Mouse (Mus musculus): ENCODE data around the gene Fkbp5. TPM values are rescaled to one million over a fixed set of nuclear protein-coding genes. Genes with fewer than 3 reads are reported as not detected.

Fkbp5 gene
- 33.0 TPM for total RNA-seq (2023)

GRCm38 (mm10) chr17:28517441-28517955 lies at the start of gene Fkbp5:
Gene Fkbp5, minus strand, starts transcription at chr17:28517527.

DNA sequence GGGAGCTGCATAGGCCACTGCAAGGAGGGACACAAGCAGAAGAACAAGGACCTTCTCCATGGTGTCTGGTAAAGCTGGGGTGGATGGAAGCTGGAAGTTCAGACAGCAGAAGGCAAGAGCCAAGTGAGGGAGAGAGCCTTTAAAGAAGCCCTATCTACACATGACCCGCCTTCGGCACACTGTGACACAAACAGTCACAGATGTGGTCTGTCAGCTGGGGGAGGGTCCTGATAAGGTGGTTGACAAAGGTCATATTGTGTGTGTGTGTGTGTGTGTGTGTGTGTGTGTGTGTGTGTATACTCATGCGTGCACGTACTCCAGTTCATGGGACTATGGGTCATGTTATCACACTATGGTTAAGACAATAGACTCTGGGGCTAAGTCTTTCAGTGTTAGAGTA lies 43.3 kb upstream of the Fkbp5 start, which contains the start of gene Clps:
TSS of gene Clps (minus strand) at position 169 of the 400 bp plus-strand sequence.

GRCm38 (mm10) chr17:28549111-28549510 lies 31.8 kb upstream of the Fkbp5 start, which contains the start of gene Clpsl2:
Gene Clpsl2, plus strand, starts transcription at chr17:28549411.

DNA sequence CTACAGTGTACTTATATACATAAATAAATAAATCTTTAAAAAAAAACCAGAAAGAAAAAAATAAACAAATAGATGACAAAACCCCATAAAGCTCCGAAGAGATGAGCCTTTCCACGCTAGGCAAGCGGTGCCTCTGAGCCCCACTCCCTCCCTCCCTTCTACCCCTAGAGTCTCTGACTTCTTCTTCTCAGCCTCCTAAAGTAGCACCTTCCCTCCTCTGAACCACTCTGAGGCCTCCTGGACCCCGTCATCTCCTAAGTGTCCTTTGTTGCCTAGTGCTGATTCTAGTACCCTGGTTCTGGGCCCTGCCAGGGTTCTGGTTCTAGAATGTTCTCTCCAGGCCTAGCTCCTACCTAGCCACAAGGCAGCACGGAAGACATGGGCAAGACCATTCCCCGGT lies 13.2 kb upstream of the Fkbp5 start, which contains the start of gene Armc12:
TSS of gene Armc12 (plus strand) at position 301 of the 400 bp plus-strand sequence.

DNA sequence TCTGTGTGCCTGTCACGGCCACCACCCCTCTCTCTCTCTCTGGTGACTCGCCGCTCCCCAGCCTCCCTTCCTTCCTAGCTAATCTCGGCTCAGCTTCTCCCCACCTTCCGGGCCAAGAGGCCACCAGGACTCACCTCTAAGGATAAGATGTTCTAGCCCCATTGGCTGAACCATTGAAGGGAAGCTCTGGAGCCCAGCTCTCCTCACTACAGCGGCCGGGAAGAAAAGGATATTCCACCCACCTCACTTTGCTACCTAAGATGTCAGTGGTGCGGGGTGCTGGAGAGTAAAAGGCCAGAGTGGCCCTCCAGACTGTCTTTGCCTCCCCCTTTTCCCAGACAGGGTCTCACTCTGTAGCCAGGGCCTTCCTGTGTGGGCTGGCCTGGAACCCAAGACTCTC lies 152.2 kb downstream of the Fkbp5 start, which contains the start of gene Tulp1:
TSS of gene Tulp1 (minus strand) at position 101 of the 400 bp plus-strand sequence.

DNA sequence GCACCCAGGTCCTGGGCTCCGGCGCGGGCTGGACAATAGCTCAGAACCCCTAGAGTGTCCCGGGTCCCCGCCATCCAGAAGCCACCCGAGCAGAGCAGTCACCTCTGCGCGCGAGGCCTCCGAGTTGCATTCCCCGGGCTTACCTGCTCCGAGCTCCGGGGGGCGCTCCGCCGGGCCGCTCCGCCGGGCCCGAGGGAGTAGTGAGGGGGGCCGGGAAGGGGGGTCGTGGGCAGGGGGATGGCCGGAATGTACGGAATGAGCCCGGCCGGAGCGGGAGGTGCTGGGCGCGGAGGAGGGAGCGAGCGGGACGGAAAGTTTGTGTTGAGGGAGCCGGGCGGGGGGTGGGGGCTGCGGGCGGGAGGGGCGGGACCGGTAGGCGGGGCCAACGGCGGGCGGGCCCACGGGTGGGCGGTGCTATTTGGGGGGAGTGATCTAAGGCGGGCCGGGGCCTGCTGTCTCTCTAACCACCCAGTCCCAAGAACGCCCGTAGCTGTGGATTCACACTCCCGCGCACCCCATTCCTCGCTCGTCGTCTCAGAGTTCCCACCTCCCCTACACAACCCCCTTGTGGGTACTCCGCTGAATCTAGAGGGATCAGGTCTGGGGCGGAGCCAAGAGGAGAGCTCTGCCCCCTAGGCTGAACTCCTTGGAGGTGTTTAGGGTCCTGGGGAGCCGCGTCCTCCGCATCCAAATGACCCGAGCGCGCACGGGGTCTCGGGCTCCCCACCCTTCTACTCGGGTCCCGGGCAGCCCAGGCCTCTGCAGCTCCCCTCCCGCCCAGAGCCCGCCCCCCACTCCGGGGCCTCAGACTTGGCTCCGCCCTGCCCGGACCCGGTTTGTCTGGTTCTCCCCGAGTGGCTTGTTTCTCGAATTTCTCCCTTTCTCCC lies 166.6 kb downstream of the Fkbp5 start, which contains the start of gene Tead3:
TSS of gene Tead3 (minus strand) at position 352 of the 887 bp plus-strand sequence.

Other genes starting within 250 kb of the Fkbp5 start
- 33.7 TPM for gene Fance, start 204.0 kb downstream of the Fkbp5 start, total RNA-seq (2023)
- gene Rpl10a, start 189.1 kb downstream of the Fkbp5 start, total RNA-seq (2023) = 2,114 TPM
- gene Tead3, start 166.7 kb downstream of the Fkbp5 start, total RNA-seq (2023) = 0.21 TPM
- 1.3 TPM for gene Tulp1, start 152.3 kb downstream of the Fkbp5 start, total RNA-seq (2023)
- gene Armc12, start 13.3 kb upstream of the Fkbp5 start, total RNA-seq (2023) = not detected
- not detected for gene Clpsl2, start 31.9 kb upstream of the Fkbp5 start, total RNA-seq (2023)
- gene Clps, start 43.2 kb upstream of the Fkbp5 start, total RNA-seq (2023) = 8.8 TPM
- not detected for gene Lhfpl5, start 58.1 kb upstream of the Fkbp5 start, total RNA-seq (2023)
- gene Srpk1, start 105.2 kb upstream of the Fkbp5 start, total RNA-seq (2023) = 353 TPM
- gene Slc26a8, start 172.7 kb upstream of the Fkbp5 start, total RNA-seq (2023) = 1.6 TPM
- gene Mapk14, start 173.8 kb upstream of the Fkbp5 start, total RNA-seq (2023) = 97.6 TPM
- gene AC170998.1, start 208.6 kb upstream of the Fkbp5 start, total RNA-seq (2023) = 7.7 TPM

All from CD8-positive naive resting alpha-beta T cell, adult 57 days (primary cell).